Mouse (Mus musculus) E14TG2a.4 (cell line): Measurements from ENCODE around the gene Olfr1034.
"Not testable (repeated sequence)": the region's sequence is repeated elsewhere in the genome, so short reads cannot be mapped to it uniquely, and the experiment has no call there.

Source experiments
- CTCF ChIP-seq: conservative IDR thresholded peaks from 2 replicates; pipeline ENCODE4 v1.5.1; 2014; ENCODE audit warnings: low read length
- NANOG ChIP-seq: IDR thresholded peaks from 2 replicates; pipeline ENCODE4 v1.6.1; 2014; ENCODE audit warnings: borderline replicate concordance, low read length, mixed read lengths
- POU5F1 ChIP-seq: IDR thresholded peaks from 2 replicates; pipeline ENCODE4 v1.6.1; 2014; ENCODE audit warnings: low read length, borderline replicate concordance

DNA sequence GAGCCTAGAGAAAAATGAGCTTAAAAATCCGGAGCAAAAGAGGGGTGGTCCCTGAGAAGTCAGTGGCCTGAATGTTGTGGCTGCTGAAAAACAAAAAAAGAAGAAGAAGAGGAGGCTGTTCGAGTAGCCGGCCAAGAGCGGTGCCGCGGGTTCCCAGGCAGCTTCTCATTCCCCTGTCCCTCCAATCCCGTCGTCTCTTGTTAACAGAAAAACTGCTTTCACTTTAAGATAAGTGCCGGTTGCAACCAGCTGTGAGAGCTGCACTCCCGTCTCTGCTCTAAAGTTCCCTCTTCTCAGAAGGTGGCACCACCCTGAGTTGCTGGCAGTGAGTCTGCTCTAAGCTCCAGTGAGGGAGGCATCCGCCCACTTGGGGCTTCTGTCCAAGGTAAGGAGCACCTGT lies 25.3 kb upstream of the Olfr1034 start, which contains the start of gene Olfr1033:
- not testable (repeated sequence) for TF ChIP-seq CTCF, POU5F1, NANOG
